Mouse (Mus musculus) myocyte (in vitro differentiated cells): Measurements from ENCODE around the gene Ptprd.

Source experiments
- CEBPB ChIP-seq: IDR thresholded peaks from 2 replicates; pipeline ENCODE4 v1.6.1; 2011; ENCODE audit warnings: mild to moderate bottlenecking, moderate library complexity; ENCODE audit not compliant: poor library complexity, insufficient read depth, severe bottlenecking
- E2F4 ChIP-seq: IDR thresholded peaks from one replicate; pipeline ENCODE4 v1.6.1; 2011; ENCODE audit warnings: mild to moderate bottlenecking, control low read depth, moderate library complexity; ENCODE audit not compliant: insufficient read depth
- MAX ChIP-seq: IDR thresholded peaks from one replicate; pipeline ENCODE4 v1.6.1; 2011; ENCODE audit warnings: low read depth, mild to moderate bottlenecking, control low read depth
- MYOD1 ChIP-seq, 3 experiments: IDR thresholded peaks; one replicate each; pipeline ENCODE4 v1.6.1; 2011; ENCODE audit warnings: control low read depth in 2 of 3, low read depth in 2 of 3, mild to moderate bottlenecking in 2 of 3, moderate library complexity in 1 of 3; ENCODE audit not compliant: insufficient read length in 2 of 3, control insufficient read depth in 1 of 3
- MYOG ChIP-seq, 3 experiments: IDR thresholded peaks; one replicate each; pipeline ENCODE4 v1.6.1; 2011; ENCODE audit warnings: control low read depth in 2 of 3, low read depth in 2 of 3, mild to moderate bottlenecking in 2 of 3; ENCODE audit not compliant: insufficient read length in 2 of 3, control insufficient read depth in 1 of 3, insufficient read depth in 1 of 3
- POLR2A ChIP-seq: IDR thresholded peaks from one replicate; pipeline ENCODE4 v1.6.1; 2011; ENCODE audit warnings: low read depth, mild to moderate bottlenecking, control low read depth, moderate library complexity; ENCODE audit not compliant: insufficient read length
- POLR2AphosphoS2 ChIP-seq: IDR thresholded peaks from one replicate; pipeline ENCODE4 v1.6.1; 2011; ENCODE audit warnings: low read depth, control low read depth; ENCODE audit not compliant: insufficient read length
- REST ChIP-seq: IDR thresholded peaks from one replicate; pipeline ENCODE4 v1.6.1; 2011; ENCODE audit warnings: mild to moderate bottlenecking, control low read depth, moderate library complexity; ENCODE audit not compliant: insufficient read depth, insufficient read length
- TCF12 ChIP-seq: IDR thresholded peaks from one replicate; pipeline ENCODE4 v1.6.1; 2011; ENCODE audit warnings: mild to moderate bottlenecking, control low read depth; ENCODE audit not compliant: poor library complexity, insufficient read depth, severe bottlenecking
- USF1 ChIP-seq: IDR thresholded peaks from one replicate; pipeline ENCODE4 v1.6.1; 2011; ENCODE audit warnings: low read depth, mild to moderate bottlenecking, control low read depth, moderate library complexity

GRCm38 (mm10) chr4:77698294-77698693 is 513.5 kb downstream of the Ptprd start:
- TF ChIP-seq POLR2A (no peak), USF1 (no peak), MYOD1 (IDR thresholded peaks at IDR 0.05; ENCODE audit: control insufficient read depth in 1 of 3, insufficient read length in 2 of 3, low read depth in 2 of 3) (no peak), E2F4 (no peak), POLR2AphosphoS2 (no peak), TCF12 (no peak), MAX (no peak), CEBPB (no peak), MYOG (IDR thresholded peaks at IDR 0.05; ENCODE audit: control insufficient read depth in 1 of 3, insufficient read depth in 1 of 3, insufficient read length in 2 of 3, low read depth in 2 of 3) (no peak), REST (no peak)
